Mouse (Mus musculus): ENCODE data around the gene Mcm3. TPM values are rescaled to one million over a fixed set of nuclear protein-coding genes. Genes with fewer than 3 reads are reported as not detected.

Mcm3 gene
- 67.6 and 89.3 TPM in 2 replicates for polyA plus RNA-seq (2015; fragmentation: Nextera tagmentation; extraction: Ambion mirVana)

DNA sequence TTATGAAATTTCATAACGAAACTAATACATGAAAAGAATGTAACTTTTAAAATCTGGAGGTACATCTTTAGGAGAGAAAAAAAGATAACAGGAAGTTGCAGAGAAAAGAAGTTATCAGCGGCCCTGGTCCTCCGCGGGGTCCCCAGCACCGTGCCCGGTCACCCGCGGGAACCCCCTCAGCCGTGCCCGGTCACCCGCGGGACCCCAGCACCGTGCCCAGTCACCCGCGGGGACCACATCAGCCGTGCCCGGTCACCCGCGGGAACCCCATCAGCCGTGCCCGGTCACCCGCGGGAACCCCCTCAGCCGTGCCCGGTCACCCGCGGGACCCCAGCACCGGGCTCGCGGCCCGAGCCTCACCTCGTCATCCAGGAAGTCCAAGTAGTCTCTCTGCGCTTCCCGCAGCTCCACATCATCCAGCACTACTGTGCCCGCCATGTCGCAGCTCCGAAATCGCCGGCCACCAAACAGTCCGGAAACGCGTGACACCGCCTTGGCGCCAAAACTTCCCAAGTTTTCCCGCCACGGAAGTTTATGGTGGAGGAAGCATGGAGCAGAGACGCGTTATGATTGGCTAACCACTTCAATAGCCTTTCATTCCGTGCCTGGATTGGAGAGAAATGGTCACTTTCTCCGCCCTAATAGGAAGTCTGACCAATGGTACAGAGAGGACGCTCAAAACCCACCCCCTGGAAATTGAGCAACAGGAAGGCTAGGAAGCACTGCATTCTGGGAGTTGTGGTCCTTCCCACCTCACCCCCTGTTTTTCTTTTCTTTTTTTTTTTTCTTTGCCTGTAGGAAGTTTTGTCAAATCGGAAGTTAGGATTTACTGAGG lies at the start of gene Mcm3:
TSS of gene Mcm3 (minus strand) at position 542 of the 835 bp plus-strand sequence.
- Histone ChIP-seq H3K4me3 (peak within 1 kb of the TSS; percentile 90), H3K4me1 (replicated peaks) (peaks cover 7% of the 10 kb centered on the region), H3K27ac (peak within 1 kb of the TSS; percentile 54; the same call in 1 of the 2 replicates), H3K27me3 (no peaks in the 10 kb centered on the region), H3K4me2 (peak within 1 kb of the TSS; percentile 92), H3K36me3 (peaks cover 19% of the 10 kb centered on the region), H3K9me3 (replicated peaks) (no peaks in the 10 kb centered on the region), H3K9ac (peak within 1 kb of the TSS; percentile 78)
- under 1% methylated on average over 52 of the region's 52 CpGs for WGBS
- peak; percentile 99 for ATAC-seq (replicated peaks; ENCODE audit: insufficient number of reproducible peaks, insufficient read depth, low FRiP score, low read depth)

DNA sequence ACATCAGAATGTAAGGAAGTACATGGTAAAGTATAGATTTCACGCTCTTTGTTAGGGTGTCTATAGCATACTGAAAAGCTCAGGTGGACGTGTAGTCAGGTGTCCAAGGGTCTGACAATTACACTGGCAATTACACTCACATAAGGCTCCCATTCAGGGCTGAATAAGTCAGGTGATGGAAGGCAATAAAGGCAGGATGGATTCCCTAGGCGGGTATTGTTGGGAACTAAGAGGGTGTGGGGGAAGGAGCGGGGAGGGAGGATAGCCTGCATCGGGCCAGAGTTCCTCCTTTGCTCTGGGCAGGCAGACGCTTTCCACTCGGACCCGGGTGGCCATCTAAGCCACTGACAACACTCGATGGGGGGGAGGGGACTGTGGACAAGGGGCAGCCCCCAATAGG lies 47.9 kb upstream of the Mcm3 start:
- H3K27ac ChIP-seq, result no peak overlapping the region
- no peaks in the 10 kb centered on the region for H3K27me3 ChIP-seq
- H3K4me2 ChIP-seq, result no peak overlapping the region
- no peaks in the 10 kb centered on the region for H3K36me3 ChIP-seq
- peaks cover 9% of the 10 kb centered on the region for H3K4me1 ChIP-seq (replicated peaks)
- H3K9me3 ChIP-seq (replicated peaks), result no peaks in the 10 kb centered on the region
- ATAC-seq (replicated peaks; ENCODE audit: insufficient number of reproducible peaks, insufficient read depth, low FRiP score, low read depth), result no peak
- WGBS, result 69% methylated on average over 9 of the region's 9 CpGs
- no peak overlapping the region for H3K9ac ChIP-seq
- no peak overlapping the region for H3K4me3 ChIP-seq

DNA sequence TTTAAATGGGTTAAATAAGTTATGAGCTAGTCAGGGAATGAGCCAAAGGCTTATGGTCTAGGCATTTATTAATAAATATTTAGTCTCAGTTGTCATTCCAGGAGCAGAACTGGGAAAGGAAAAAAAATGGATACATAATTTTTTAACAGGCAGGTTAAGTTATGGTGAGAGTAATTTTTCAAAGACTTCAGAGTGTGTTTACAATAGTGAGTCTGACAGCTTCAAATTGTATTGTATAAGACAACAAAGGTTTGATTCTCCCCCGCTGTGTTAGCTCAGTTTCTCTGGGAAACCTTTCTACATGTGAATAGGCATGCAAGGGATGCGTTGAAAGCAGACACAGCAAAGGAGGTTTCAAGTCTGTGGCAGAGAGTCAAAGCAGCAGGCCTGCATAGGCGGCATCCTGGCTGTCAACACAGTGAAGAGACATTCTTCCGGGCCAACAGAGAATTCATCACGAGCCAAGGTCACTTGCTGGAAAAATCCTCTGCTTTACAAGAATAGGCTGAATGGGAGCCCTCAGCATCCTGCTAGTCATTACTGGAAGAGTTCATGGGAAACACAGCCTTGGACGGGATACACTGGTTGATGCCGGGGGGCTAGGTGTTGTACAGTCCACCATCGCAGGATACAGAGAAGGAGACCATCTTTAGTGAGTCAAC lies 47.3 kb upstream of the Mcm3 start:
- no peak overlapping the region for H3K4me3 ChIP-seq
- no peak overlapping the region for H3K4me2 ChIP-seq
- 43% methylated on average over 8 of the region's 8 CpGs for WGBS
- H3K27me3 ChIP-seq, result no peaks in the 10 kb centered on the region
- ATAC-seq (replicated peaks; ENCODE audit: insufficient number of reproducible peaks, insufficient read depth, low FRiP score, low read depth), result no peak
- no peak overlapping the region for H3K27ac ChIP-seq
- peaks cover 8% of the 10 kb centered on the region for H3K4me1 ChIP-seq (replicated peaks)
- H3K9ac ChIP-seq, result no peak overlapping the region
- H3K36me3 ChIP-seq, result no peaks in the 10 kb centered on the region
- H3K9me3 ChIP-seq (replicated peaks), result no peaks in the 10 kb centered on the region

DNA sequence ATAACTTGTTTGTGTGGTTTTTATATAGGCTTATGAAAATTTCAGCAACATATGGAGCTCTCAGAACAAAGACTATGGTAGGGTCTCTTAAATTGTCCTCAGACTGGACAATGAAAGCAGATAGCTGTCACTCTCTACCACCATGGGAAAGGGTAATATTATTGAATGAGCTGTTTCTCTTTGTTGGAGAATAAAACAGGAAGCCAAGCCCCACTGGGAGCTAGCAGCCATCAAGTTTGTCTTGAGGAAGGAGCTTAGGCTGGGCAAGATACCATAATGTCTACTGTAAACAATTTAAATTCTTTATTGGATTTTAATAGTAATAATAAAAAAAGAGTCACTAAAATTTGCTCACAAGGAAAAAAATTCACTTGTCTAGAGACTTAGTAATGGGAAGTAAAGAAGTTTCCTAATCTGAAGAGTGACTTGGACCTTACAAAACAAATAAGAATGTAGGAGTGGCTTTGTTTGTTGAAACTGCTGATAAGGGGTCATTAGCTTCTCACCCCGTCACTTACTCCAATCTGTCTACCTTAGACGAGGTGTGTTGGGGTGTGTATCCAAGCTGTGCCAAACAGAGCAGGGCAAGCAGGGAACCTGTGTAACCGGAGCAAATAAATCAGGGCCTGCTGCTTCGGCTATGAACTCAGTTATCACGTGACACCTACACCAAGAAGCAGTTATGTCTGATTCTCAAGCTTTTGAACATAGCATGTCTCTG lies 43.5 kb upstream of the Mcm3 start:
- no peak for ATAC-seq (replicated peaks; ENCODE audit: insufficient number of reproducible peaks, insufficient read depth, low FRiP score, low read depth)
- Histone ChIP-seq H3K4me2 (no peak overlapping the region), H3K27me3 (no peaks in the 10 kb centered on the region), H3K36me3 (no peaks in the 10 kb centered on the region), H3K27ac (no peak overlapping the region), H3K9me3 (replicated peaks) (no peaks in the 10 kb centered on the region), H3K4me1 (replicated peaks) (peaks cover 5% of the 10 kb centered on the region), H3K9ac (no peak overlapping the region), H3K4me3 (no peak overlapping the region)
- WGBS, result 47% methylated on average over 5 of the region's 5 CpGs

DNA sequence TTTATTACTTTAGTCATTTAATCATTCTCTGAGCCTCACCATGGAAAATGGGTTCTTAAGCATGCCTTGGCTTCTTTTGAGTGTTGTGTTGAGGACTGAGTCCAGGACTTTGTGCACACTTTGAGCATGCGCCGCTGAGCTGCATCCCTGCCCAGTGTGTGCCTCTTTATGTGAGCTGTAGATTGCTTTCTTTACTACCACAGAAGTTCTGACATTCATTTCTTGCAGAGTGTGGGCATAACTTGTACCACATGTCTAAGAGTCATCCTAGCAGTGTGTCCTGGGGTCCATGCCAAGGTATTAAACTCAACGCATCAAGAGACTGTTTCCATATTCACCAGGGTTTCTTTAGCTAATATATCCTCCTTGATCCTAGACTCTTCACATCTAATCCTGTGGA lies 41.8 kb upstream of the Mcm3 start:
- Histone ChIP-seq H3K27ac (no peak overlapping the region), H3K4me1 (replicated peaks) (no peaks in the 10 kb centered on the region), H3K36me3 (no peaks in the 10 kb centered on the region), H3K9ac (no peak overlapping the region), H3K9me3 (replicated peaks) (no peaks in the 10 kb centered on the region), H3K4me2 (no peak overlapping the region), H3K27me3 (no peaks in the 10 kb centered on the region), H3K4me3 (no peak overlapping the region)
- ATAC-seq (replicated peaks; ENCODE audit: insufficient number of reproducible peaks, insufficient read depth, low FRiP score, low read depth), result no peak
- WGBS, result 86% methylated on average over 3 of the region's 3 CpGs

DNA sequence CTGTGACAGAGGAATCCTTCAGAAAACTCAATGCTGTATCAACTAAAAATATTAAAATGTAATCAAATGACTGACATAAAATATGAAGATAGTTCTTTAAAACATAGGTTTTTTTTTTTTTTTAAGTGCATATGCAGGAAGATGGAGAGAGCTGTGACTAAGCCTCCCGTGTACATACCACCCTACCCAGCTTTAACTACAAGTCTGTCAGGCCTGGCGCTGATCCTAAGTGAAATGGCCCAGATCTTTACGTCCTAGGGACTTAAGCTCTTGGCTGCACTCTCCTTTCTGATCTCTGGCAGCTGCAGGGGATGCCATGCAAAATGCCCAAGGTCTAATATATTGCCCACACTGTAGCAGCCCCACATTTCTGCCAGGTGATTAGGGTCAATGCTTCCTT lies 40.7 kb upstream of the Mcm3 start:
- Histone ChIP-seq H3K4me1 (replicated peaks) (no peaks in the 10 kb centered on the region), H3K9me3 (replicated peaks) (no peaks in the 10 kb centered on the region), H3K36me3 (no peaks in the 10 kb centered on the region), H3K27me3 (no peaks in the 10 kb centered on the region), H3K4me3 (no peak overlapping the region), H3K9ac (no peak overlapping the region), H3K4me2 (no peak overlapping the region), H3K27ac (no peak overlapping the region)
- 72% methylated on average over 3 of the region's 3 CpGs for WGBS
- no peak for ATAC-seq (replicated peaks; ENCODE audit: insufficient number of reproducible peaks, insufficient read depth, low FRiP score, low read depth)

DNA sequence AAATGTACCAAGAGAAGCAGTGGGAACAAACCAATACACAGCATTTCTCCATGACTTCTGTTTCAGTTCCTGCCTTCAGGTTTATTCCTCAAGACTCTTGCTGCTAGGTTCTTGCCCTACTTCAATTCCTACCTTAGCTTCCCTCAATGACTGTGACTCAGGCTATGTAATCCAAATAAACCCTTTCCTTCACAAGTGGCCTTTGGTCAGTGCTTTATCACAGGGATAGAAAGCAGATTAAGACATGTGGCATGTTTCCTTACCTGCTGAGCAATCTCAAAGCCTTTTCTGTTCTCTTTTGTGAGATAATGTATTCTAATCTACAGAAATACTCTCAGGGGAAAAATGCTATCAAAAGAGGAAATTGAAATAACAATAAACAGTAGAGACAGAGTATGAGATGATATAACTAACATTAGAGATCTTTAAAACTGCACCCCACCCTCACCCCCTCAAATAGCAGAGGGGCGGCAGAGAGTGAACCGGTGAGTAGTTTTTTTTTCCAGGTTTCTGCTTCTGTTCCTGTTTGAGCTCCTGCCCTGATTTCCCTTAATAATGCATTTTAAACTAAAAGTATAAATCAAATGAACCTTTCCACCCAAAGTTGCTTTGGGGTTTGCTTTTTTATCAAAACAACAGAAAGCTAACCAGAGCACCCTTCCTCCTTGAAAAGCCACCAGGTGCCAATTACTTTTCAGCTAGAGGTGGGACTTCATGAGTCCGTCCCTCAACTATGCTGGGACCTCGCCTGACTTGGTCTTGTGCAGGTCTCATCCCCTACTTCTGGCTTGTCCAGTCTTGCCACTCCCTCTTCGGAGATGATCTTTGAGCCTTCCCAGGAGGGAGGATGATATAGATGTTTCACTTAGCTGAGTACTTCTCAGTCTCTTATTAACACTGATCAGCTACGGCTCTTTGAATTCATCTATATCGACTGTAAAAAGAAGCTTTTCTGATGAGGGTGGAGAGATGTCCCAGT lies 37.1 kb upstream of the Mcm3 start:
- ATAC-seq (replicated peaks; ENCODE audit: insufficient number of reproducible peaks, insufficient read depth, low FRiP score, low read depth), result no peak
- 82% methylated on average over 7 of the region's 7 CpGs for WGBS
- Histone ChIP-seq H3K4me2 (no peak overlapping the region), H3K36me3 (no peaks in the 10 kb centered on the region), H3K9ac (no peak overlapping the region), H3K4me1 (replicated peaks) (no peaks in the 10 kb centered on the region), H3K27ac (no peak overlapping the region), H3K4me3 (no peak overlapping the region), H3K9me3 (replicated peaks) (0 out of 2 replicates have a peak, but pooled peaks cover 4% of the 10 kb centered on the region), H3K27me3 (no peaks in the 10 kb centered on the region)

DNA sequence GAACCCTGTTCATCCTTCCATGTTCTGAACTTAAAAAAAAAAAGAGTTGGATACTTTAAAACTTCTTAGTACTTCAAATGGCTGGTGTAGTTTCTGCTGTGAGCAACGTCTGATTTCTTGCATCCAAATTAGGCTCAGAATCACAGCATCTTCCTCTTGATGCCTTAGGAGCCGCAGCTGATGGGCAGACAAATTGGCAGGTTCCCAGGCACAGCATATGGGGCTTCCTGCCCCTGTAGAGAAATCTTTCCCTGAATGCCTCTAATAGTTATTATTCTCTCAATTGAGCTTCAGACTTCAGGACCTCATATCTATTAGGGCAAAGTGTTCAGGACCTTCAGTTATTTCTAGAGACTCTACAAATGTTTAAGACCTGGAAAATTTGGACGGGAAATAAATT lies 19.8 kb upstream of the Mcm3 start:
- ATAC-seq (replicated peaks; ENCODE audit: insufficient number of reproducible peaks, insufficient read depth, low FRiP score, low read depth), result no peak
- H3K9me3 ChIP-seq (replicated peaks), result no peaks in the 10 kb centered on the region
- H3K4me3 ChIP-seq, result no peak overlapping the region
- no peak overlapping the region for H3K27ac ChIP-seq
- no peak overlapping the region for H3K4me2 ChIP-seq
- no peak overlapping the region for H3K9ac ChIP-seq
- peaks cover 4% of the 10 kb centered on the region for H3K4me1 ChIP-seq (replicated peaks)
- H3K27me3 ChIP-seq, result no peaks in the 10 kb centered on the region
- WGBS, result 67% methylated on average over 3 of the region's 3 CpGs
- no peaks in the 10 kb centered on the region for H3K36me3 ChIP-seq

DNA sequence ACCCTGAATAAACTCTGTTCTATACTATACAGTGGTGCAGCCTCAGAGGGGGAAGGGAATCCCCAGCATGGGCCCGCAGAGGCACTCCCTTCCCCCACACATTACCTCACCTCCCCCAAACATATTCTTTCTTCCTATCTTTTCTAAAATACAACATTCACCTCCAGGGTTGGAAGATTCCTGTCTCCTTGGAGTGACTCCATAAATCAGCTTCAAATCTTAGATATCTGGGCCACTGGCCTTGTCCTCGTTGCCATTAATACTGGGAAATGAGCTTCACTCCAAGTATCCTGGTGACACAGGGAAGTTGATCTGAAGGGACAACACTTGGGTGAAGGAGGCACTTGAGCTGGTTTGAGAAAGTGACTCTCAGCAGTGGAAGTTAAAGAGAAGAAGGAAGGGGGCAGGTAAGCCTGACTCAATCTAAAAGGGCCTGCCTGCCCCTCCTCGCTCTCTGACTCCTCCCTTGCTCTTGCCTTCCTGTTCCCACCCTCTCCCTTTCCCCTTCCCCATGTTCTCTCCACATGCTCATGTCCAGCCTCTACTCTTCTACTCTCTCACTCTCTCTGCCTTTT lies 16.5 kb upstream of the Mcm3 start:
- no peak overlapping the region for H3K27ac ChIP-seq
- ATAC-seq (replicated peaks; ENCODE audit: insufficient number of reproducible peaks, insufficient read depth, low FRiP score, low read depth), result no peak
- H3K4me3 ChIP-seq, result no peak overlapping the region
- H3K9me3 ChIP-seq (replicated peaks), result no peaks in the 10 kb centered on the region
- H3K27me3 ChIP-seq, result no peaks in the 10 kb centered on the region
- H3K4me1 ChIP-seq (replicated peaks), result no peaks in the 10 kb centered on the region
- H3K9ac ChIP-seq, result no peak overlapping the region
- no peak overlapping the region for H3K4me2 ChIP-seq
- 73% methylated on average over 3 of the region's 3 CpGs for WGBS
- no peaks in the 10 kb centered on the region for H3K36me3 ChIP-seq

DNA sequence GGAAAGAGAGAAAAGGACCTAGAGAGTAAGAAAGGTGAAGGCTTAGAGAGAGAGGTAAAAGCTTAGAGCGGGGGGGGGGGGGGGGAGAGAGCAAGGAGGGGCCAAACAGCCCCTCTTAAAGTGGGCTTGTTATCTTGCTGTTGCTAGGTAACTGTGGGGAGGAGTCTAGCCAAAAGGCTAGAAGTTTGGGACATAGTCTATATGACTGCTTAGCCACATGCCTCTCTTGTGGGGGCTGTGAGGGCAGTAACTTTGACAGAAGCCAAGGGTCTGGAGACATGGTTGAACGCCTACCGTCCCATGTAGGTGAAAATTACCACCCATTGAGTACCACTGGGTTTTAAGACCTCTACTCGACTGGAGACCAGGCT lies 13.0 kb upstream of the Mcm3 start:
- no peak overlapping the region for H3K4me3 ChIP-seq
- WGBS, result 64% methylated on average over 3 of the region's 4 CpGs
- no peaks in the 10 kb centered on the region for H3K9me3 ChIP-seq (replicated peaks)
- no peaks in the 10 kb centered on the region for H3K4me1 ChIP-seq (replicated peaks)
- no peak overlapping the region for H3K9ac ChIP-seq
- ATAC-seq (replicated peaks; ENCODE audit: insufficient number of reproducible peaks, insufficient read depth, low FRiP score, low read depth), result no peak
- H3K27me3 ChIP-seq, result no peaks in the 10 kb centered on the region
- no peak overlapping the region for H3K4me2 ChIP-seq
- no peak overlapping the region for H3K27ac ChIP-seq
- no peaks in the 10 kb centered on the region for H3K36me3 ChIP-seq
